Mouse (Mus musculus) neutrophil, adult 83 days (primary cell): ENCODE measurements around the gene Hrh1. TPM values are rescaled to one million over a fixed set of nuclear protein-coding genes. Genes with fewer than 3 reads are reported as not detected.

Experiments
- total RNA-seq, 2 experiments: library from RNA; stranded (reverse); gene quantifications; one replicate each; pipeline ENCODE4 v1.2.4; 2023

Gene Hrh1
- under 1 TPM; 0.31 to 0.42 TPM for total RNA-seq

DNA sequence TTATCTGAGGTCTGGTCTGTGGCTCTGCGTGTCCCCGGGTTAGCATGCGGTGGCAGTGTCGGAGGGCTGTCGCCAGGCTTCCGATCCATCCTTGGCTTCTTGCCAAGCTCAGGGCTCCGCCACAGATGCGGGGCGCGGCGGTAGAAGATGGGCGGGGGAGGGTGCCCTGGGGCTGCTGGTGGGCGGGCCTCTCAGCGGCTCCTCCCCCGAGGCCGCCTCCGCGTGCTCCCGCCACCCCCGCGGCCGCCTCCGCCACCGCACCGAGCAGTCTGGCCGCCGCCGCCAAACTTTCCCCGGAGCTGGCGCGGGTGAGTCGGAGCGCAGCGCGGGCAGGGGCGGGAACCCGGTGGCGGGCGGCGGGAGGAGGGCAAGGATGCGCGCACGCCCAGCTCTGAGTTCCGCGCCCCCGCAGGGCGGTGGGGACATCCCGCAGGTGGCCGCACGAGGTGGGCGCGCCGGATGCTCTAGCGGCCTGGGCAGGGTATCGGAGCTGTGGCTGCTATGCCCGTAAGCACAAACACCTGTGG lies at the start of gene Hrh1:
Gene Hrh1 (plus strand): TSS at position 246 of the 527 bp plus-strand sequence.

Other genes with a start within 250 kb of the Hrh1 start
- gene Slc6a1, start 115.3 kb upstream of the Hrh1 start, total RNA-seq, result not detected
- 100 to 1,000 TPM; 165 to 168 TPM for gene Atg7, start 245.2 kb downstream of the Hrh1 start, total RNA-seq